Comparison of ENCODE assay signal across 8 mouse cellular contexts in the genomic region with DNA sequence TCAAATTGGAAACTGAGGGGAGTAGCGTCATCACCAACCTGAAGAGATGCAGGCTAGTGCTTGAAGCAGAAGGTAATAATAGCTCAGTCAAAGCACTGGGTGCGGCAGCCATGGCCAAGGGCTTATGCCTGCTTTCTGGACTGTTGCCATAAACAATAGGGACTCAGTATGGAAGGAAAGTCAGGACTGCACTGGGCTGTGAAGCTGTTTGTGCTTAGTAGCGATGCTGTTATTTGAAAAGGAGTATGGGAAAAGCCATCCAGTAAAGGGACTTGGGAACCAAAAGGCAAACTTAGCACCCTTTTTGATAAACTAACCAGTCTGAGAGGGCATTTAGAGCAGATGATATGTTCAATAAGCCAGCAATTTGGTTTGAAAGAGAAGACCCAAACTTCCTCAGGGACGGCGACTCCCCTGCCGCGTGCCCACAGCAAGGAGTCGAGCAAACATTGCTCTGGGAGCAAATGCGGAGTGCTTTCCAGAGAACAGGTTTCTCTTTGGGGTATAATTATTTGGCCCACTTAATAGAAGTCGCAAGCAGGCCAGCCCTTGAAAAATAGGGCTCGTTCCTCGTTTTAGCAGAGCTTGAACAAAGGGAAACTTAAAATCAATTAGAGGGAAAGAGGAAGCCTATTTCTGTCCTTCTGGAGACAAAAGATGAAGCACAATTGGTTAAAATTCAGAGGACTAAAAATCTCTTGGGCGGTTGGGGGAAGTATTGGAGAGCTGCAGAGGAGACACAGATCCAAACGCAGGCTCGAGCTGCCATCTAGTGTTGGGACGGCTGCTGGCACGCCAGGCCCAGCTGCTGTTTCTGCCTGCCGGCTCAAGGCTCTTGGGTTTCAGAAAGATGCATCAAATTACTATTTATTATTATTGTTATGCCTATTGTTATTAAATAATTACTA.
A peak's percentile ranks its signal among the peaks of the same experiment; 100 is the strongest.
DNase-seq lines count a peak whose midpoint lies in the region; ATAC-seq and TF ChIP-seq lines count a peak whose summit lies in the region.

No protein-coding gene starts in this region.

- TF ChIP-seq CTCF in G1E (IDR thresholded peaks at IDR 0.05; ENCODE audit: low read depth, low read length): peak; percentile 24; the same call in 1 of the 2 replicates
- peak; percentile 81 for TF ChIP-seq CTCF in liver, postnatal 0 days (IDR thresholded peaks at IDR 0.05; ENCODE audit: low read depth)

- TF ChIP-seq EP300 in liver, postnatal 0 days (IDR thresholded peaks at IDR 0.05; ENCODE audit: low read depth): no peak

- ATAC-seq in G1E (ENCODE audit: extremely low read depth, insufficient number of reproducible peaks, low FRiP score, poor library complexity, severe bottlenecking): peak; percentile 78
- peak; percentile 89 for ATAC-seq in forebrain, embryonic 12.5 days (ENCODE audit: low FRiP score)
- ATAC-seq in liver, postnatal 0 days: peak; percentile 71

- H3K4me3 ChIP-seq in G1E (ENCODE audit: low read depth, low read length): no peak overlapping the region
- no peak overlapping the region for H3K4me3 ChIP-seq in forebrain, embryonic 12.5 days (replicated peaks)
- no peak overlapping the region for H3K4me3 ChIP-seq in liver, postnatal 0 days (ENCODE audit: low read depth, low read length)

- H3K9me3 ChIP-seq in G1E (replicated peaks): no peaks in the 10 kb centered on the region
- no peaks in the 10 kb centered on the region for H3K9me3 ChIP-seq in forebrain, embryonic 12.5 days
- H3K9me3 ChIP-seq in liver, postnatal 0 days (ENCODE audit: low read length): no peaks in the 10 kb centered on the region

- H3K4me1 ChIP-seq in G1E (ENCODE audit: insufficient read depth, low read depth, low read length): no peaks in the 10 kb centered on the region
- H3K4me1 ChIP-seq in forebrain, embryonic 12.5 days: peaks cover 21% of the 10 kb centered on the region
- no peaks in the 10 kb centered on the region for H3K4me1 ChIP-seq in liver, postnatal 0 days (ENCODE audit: insufficient read depth)

- 0 out of 2 replicates have a peak overlapping the region, but pooled peaks have one; percentile 25 for H3K27ac ChIP-seq in forebrain, embryonic 12.5 days
- no peak overlapping the region for H3K27ac ChIP-seq in liver, postnatal 0 days (ENCODE audit: low read depth)

- H3K4me2 ChIP-seq in forebrain, embryonic 12.5 days: peak overlapping the region; percentile 43
- 0 out of 2 replicates have a peak overlapping the region, but pooled peaks have one; percentile 24 for H3K4me2 ChIP-seq in liver, postnatal 0 days (ENCODE audit: low read depth, low read length)

- peak; percentile 8 for DNase-seq in G1E (ENCODE audit: low spot score)
- DNase-seq in c-Kit-positive CD71-positive TER-119-positive erythroid progenitor cells, embryonic 14.5 days (ENCODE audit: low spot score): peak; percentile 44
- peak; percentile 80 to 83 for DNase-seq in heart, postnatal 10 days
- peak; percentile 86 to 88 for DNase-seq in kidney, postnatal 4 days
- DNase-seq in liver, postnatal 0 days: peak; percentile 73
- peak; percentile 38 for DNase-seq in ovary, postnatal 10 days (ENCODE audit: low spot score)
- peak; percentile 52 for DNase-seq in urinary bladder, postnatal 25 days (ENCODE audit: low spot score)

- H3K27me3 ChIP-seq in G1E (ENCODE audit: insufficient read depth, low read length): peaks cover 15% of the 10 kb centered on the region
- no peaks in the 10 kb centered on the region for H3K27me3 ChIP-seq in forebrain, embryonic 12.5 days
- H3K27me3 ChIP-seq in liver, postnatal 0 days (ENCODE audit: insufficient read depth, low read length): no peaks in the 10 kb centered on the region

- intact Hi-C loops in heart, postnatal 10 days (cut with DNase I): loop anchor here (1.0 to 10.0 kb wide), 3 partner anchors 249 to 466 kb away; no protein-coding TSS in a partner anchor

- no peaks in the 10 kb centered on the region for H3K36me3 ChIP-seq in G1E (replicated peaks)
- no peaks in the 10 kb centered on the region for H3K36me3 ChIP-seq in forebrain, embryonic 12.5 days (replicated peaks)
- H3K36me3 ChIP-seq in liver, postnatal 0 days (replicated peaks; ENCODE audit: insufficient read depth, low read length): no peaks in the 10 kb centered on the region

- H3K9ac ChIP-seq in forebrain, embryonic 12.5 days: peak overlapping the region; percentile 34
- no peak overlapping the region for H3K9ac ChIP-seq in liver, postnatal 0 days (replicated peaks)

- WGBS in forebrain, embryonic 12.5 days: 11% methylated on average over 18 of the region's 18 CpGs
- 23% methylated on average over 18 of the region's 18 CpGs for WGBS in liver, postnatal 0 days (ENCODE audit: insufficient replicate concordance)

Comparison
In these comparisons a context has a peak if more than half of its experiments do, and no peak if none do; other contexts are left out.
1. DNase-seq: peak in every context shown above with its lines; median percentile 87 in kidney, postnatal 4 days; 82 in heart, postnatal 10 days; 73 in liver, postnatal 0 days; 52 in urinary bladder, postnatal 25 days; 44 in c-Kit-positive CD71-positive TER-119-positive erythroid progenitor cells, embryonic 14.5 days; 38 in ovary, postnatal 10 days; 8 in G1E.